Mouse (Mus musculus) ES-E14 (cell line): ENCODE data around the gene Ccdc57.

Experiments used
- HCFC1 ChIP-seq: IDR thresholded peaks from 2 replicates; pipeline ENCODE4 v1.6.1; 2012; ENCODE audit warnings: low read length, inconsistent platforms, borderline replicate concordance; ENCODE audit not compliant: insufficient read depth
- ZC3H11A ChIP-seq: IDR thresholded peaks from 2 replicates; pipeline ENCODE4 v1.6.1; 2012; ENCODE audit warnings: low read depth, mild to moderate bottlenecking, inconsistent platforms, low read length, borderline replicate concordance
- ZNF384 ChIP-seq: IDR thresholded peaks from 2 replicates; pipeline ENCODE4 v1.6.1; 2012; ENCODE audit warnings: low read depth, low read length, inconsistent platforms

DNA sequence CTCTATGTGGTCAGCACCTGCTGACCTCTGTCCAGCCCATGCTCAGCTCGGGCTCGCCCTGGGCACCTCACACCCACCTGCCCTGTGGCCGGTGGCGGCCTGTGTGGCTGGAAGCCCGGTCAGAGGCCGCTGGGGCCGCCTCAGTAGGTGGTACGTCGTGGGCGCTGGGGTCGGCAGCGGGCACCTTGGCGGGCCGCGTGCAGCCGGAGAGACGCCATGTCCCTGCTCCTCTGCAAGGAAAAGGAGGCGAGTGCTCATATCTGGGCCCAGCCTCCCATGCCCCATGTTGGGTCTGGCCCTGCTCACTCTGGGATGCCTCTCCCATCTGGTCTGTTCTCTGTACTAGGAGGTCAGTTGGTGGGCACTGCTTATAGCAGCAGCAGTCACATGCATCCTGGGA is 26.4 kb upstream of the Ccdc57 start:
- TF ChIP-seq ZNF384 (no peak), HCFC1 (no peak), ZC3H11A (no peak)
